Mouse (Mus musculus) liver, adult 2 months (tissue): Measurements from ENCODE around the gene Mrtfa. TPM values are rescaled to one million over a fixed set of nuclear protein-coding genes. Genes with fewer than 3 reads are reported as not detected.

Experiments used
- DNase-seq: peaks from one replicate; pipeline ENCODE4 v3.0.0-alpha.2; 2011; ENCODE audit warnings: low read depth, low spot score; ENCODE audit errors: extremely low read depth
- H3K27ac ChIP-seq: fragments of 200-500 bp; replicated peaks from 2 replicates; pipeline ENCODE4 v1.5.1; 2012; ENCODE audit warnings: low read depth, mild to moderate bottlenecking, control low read depth, inconsistent platforms, low read length; ENCODE audit not compliant: insufficient read depth
- H3K27me3 ChIP-seq: fragments of 200-500 bp; 2 replicates; pipeline ENCODE4 v1.6.1; 2012; ENCODE audit warnings: mild to moderate bottlenecking, moderate library complexity, low read length, inconsistent platforms; ENCODE audit not compliant: control insufficient read depth, insufficient read depth
- H3K36me3 ChIP-seq: fragments of 200-500 bp; 2 replicates; pipeline ENCODE4 v1.6.1; 2012; ENCODE audit warnings: low read length, inconsistent platforms; ENCODE audit not compliant: control insufficient read depth, insufficient read depth
- H3K4me1 ChIP-seq: fragments of 200-500 bp; 2 replicates; pipeline ENCODE4 v1.6.1; 2011; ENCODE audit warnings: low read length; ENCODE audit not compliant: control insufficient read depth, insufficient read depth
- H3K4me3 ChIP-seq: fragments of 200-500 bp; 2 replicates; pipeline ENCODE4 v1.5.1; 2011; ENCODE audit warnings: low read depth, mild to moderate bottlenecking, control low read depth, low read length, moderate library complexity; ENCODE audit not compliant: insufficient read depth
- H3K79me2 ChIP-seq: fragments of 200-500 bp; 2 replicates; pipeline ENCODE4 v1.6.1; 2012; ENCODE audit warnings: inconsistent platforms, mild to moderate bottlenecking, low read length, moderate library complexity; ENCODE audit not compliant: control insufficient read depth, insufficient read depth
- H3K9ac ChIP-seq: fragments of 200-500 bp; 2 replicates; pipeline ENCODE4 v1.6.1; 2012; ENCODE audit warnings: low read depth, mild to moderate bottlenecking, control low read depth, inconsistent platforms, low read length
- CTCF ChIP-seq: fragments of 200-500 bp; IDR thresholded peaks from 2 replicates; pipeline ENCODE4 v1.5.1; 2011; ENCODE audit warnings: low read depth, low read length, control low read depth
- POLR2A ChIP-seq: fragments of 200-500 bp; IDR thresholded peaks from 2 replicates; pipeline ENCODE4 v1.6.1; 2011; ENCODE audit warnings: low read length, control low read depth; ENCODE audit not compliant: insufficient read depth; ENCODE audit errors: extremely low read depth
- WGBS: fragments of 180-500 bp; shearing (Covaris S2); methylation state at CpG from one replicate; pipeline ENCODE4 v1.1.7; 2018; 5-methylcytosine and 5-hydroxymethylcytosine counted together
- polyA plus RNA-seq: library from polyadenylated mRNA; depleted of rRNA; stranded (reverse); fragments of >200 nt; gene quantifications from 2 replicates; pipeline ENCODE4 v1.2.3, GENCODE M21; 2012
- total RNA-seq: library from RNA; depleted of rRNA; stranded (reverse); fragments of >200 nt; gene quantifications from 2 replicates; pipeline ENCODE4 v1.2.3, GENCODE M21; 2014

Mrtfa gene
- total and polyA plus RNA-seq, 2 experiments: 1.0 to 5.6 TPM

GRCm38 (mm10) chr15:81000419-81001138 is 190.0 kb downstream of the Mrtfa start:
- H3K27me3 ChIP-seq: no peaks in the 10 kb centered on the region
- H3K27ac ChIP-seq: no peak overlapping the region
- H3K36me3 ChIP-seq: peaks cover 4% of the 10 kb centered on the region; the same call in 1 of the 2 replicates
- WGBS: 11% methylated on average over 2 of the region's 4 CpGs
- no peak for DNase-seq
- no peaks in the 10 kb centered on the region; the same call in 1 of the 2 replicates for H3K4me1 ChIP-seq
- H3K79me2 ChIP-seq: no peaks in the 10 kb centered on the region; the same call in 1 of the 2 replicates
- no peak overlapping the region for H3K9ac ChIP-seq
- H3K4me3 ChIP-seq: no peak overlapping the region
- TF ChIP-seq CTCF (no peak), POLR2A (no peak)

DNA sequence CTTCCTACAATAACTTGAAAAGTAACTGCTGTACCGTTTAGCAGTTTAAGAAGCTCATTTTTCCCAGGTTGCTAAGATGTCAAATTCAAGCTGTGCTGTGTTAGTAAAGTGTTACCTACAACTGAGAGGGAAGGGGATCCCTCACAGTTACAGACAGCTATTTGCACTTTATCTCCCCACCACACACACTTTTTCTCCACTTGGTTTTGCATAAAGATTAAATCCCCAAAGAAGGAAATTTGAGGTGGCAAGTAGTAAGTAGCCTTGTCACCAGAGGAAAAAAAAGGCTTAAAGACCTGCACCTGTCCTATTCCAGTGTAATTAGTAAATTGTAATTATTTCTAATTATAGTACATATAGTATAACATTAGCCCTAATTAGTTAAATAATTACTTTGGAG is 193.5 kb downstream of the Mrtfa start:
- H3K36me3 ChIP-seq: no peaks in the 10 kb centered on the region
- no peaks in the 10 kb centered on the region for H3K27me3 ChIP-seq
- H3K79me2 ChIP-seq: peaks cover 3% of the 10 kb centered on the region; the same call in 1 of the 2 replicates
- no peaks in the 10 kb centered on the region; the same call in 1 of the 2 replicates for H3K4me1 ChIP-seq
- 88% methylated on average over 1 of the region's 1 CpGs for WGBS
- no peak for TF ChIP-seq POLR2A
- no peak for TF ChIP-seq CTCF
- no peak overlapping the region for H3K27ac ChIP-seq
- H3K9ac ChIP-seq: no peak overlapping the region
- no peak overlapping the region for H3K4me3 ChIP-seq
- no peak for DNase-seq

- no peak overlapping the region for H3K27ac ChIP-seq
- H3K4me3 ChIP-seq: no peak overlapping the region
- no peaks in the 10 kb centered on the region for H3K36me3 ChIP-seq
- TF ChIP-seq CTCF (no peak), POLR2A (no peak)
- 93% methylated on average over 6 of the region's 6 CpGs for WGBS
- no peaks in the 10 kb centered on the region; the same call in 1 of the 2 replicates for H3K4me1 ChIP-seq
- no peak overlapping the region for H3K9ac ChIP-seq
- no peaks in the 10 kb centered on the region for H3K27me3 ChIP-seq
- peaks cover 3% of the 10 kb centered on the region; the same call in 1 of the 2 replicates for H3K79me2 ChIP-seq
- DNase-seq: no peak
Observed at GRCm38 (mm10) chr15:80996090-80996835, 194.3 kb downstream of the Mrtfa start.

DNA sequence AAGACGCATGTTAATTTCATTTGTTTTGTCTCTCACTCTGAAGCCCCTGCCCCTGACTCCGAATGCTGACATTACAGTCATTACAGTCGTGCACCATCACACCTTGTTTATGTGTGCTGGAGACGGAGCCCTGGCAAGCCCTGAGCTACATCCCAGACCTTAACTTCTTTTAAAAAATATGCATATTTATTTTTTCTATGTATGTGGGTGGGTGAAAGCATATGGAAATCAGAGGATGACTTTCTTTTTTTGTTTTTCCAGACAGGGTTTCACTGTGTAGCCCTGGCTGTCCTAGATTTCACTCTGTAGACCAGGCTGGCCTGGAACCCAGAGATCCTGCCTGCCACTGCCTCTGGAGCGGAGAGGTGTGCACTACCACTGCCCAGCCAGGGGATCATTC is 195.6 kb downstream of the Mrtfa start:
- Histone ChIP-seq H3K27ac (no peak overlapping the region), H3K4me1 (no peaks in the 10 kb centered on the region), H3K79me2 (peaks cover 3% of the 10 kb centered on the region; the same call in 1 of the 2 replicates), H3K27me3 (no peaks in the 10 kb centered on the region), H3K36me3 (no peaks in the 10 kb centered on the region), H3K4me3 (no peak overlapping the region), H3K9ac (no peak overlapping the region)
- 94% methylated on average over 5 of the region's 5 CpGs for WGBS
- no peak for DNase-seq
- TF ChIP-seq CTCF (no peak), POLR2A (no peak)

DNA sequence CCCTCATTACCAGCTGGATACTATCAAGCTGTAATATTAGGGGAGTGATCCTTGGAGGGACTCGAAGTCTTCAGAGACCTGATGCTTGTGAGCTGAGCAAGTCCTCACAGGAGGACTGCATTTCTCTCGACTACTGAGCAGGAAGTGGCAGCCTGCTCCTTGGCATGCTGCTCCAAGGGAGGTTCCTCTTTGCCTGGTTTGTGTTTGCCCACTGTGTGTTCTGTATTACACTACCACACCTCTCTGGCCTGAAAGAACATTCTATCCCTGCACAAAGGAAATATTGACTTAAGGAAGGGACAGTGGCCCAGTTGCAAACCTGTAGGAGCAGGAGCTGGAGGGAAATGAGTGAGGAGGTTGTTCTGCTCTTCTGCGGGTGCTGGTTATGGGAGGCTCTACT is 200.8 kb downstream of the Mrtfa start:
- Histone ChIP-seq H3K4me3 (no peak overlapping the region), H3K4me1 (0 out of 2 replicates have a peak, but pooled peaks cover 4% of the 10 kb centered on the region), H3K36me3 (no peaks in the 10 kb centered on the region), H3K9ac (no peak overlapping the region), H3K27ac (no peak overlapping the region), H3K79me2 (peaks cover 3% of the 10 kb centered on the region; the same call in 1 of the 2 replicates), H3K27me3 (no peaks in the 10 kb centered on the region)
- 37% methylated on average over 3 of the region's 3 CpGs for WGBS
- DNase-seq: peak; percentile 44
- no peak for TF ChIP-seq POLR2A
- no peak for TF ChIP-seq CTCF
